Comparison of ENCODE assay signal across 34 mouse cellular contexts in the genomic region with DNA sequence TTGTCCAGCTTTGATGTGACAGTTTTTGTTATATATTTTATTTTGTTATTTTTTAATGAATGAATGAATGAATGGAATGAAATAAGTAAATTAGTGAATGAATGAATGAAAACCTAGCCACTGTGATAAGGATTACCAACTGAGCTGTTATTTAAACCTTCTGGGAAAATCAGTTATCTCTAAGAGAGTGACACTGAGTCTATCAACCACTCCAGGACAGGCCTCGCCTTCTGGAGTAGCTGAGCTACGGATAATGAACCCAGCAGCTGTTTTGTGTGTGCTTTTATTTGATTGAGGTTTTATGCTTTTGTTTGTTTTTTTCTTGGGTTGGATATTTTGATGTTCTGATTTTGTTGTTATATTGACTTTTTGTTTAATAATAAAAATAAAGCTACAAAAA. TPM values are rescaled to one million over a fixed set of nuclear protein-coding genes. Genes with fewer than 3 reads are reported as not detected.
"Had no signal": no experiment of that assay in that cellular context is flagged by ENCODE, and none has a peak within 500 bp of the region (broad histone marks: within the 10 kb centered on the region; RNA-seq: fewer than 3 reads in every experiment).

No protein-coding gene starts in this region.

- ATAC-seq: hindbrain, postnatal 0 days; intestine, embryonic 16.5 days had no signal

- H3K27ac ChIP-seq: heart, embryonic 13.5 days; heart, embryonic 15.5 days; hindbrain, embryonic 13.5 days; hindbrain, embryonic 15.5 days; hindbrain, postnatal 0 days; kidney, embryonic 15.5 days; kidney, postnatal 0 days; limb, embryonic 13.5 days; limb, embryonic 15.5 days had no signal

- H3K9ac ChIP-seq: heart, embryonic 13.5 days; heart, embryonic 15.5 days; hindbrain, embryonic 13.5 days; hindbrain, embryonic 15.5 days; kidney, embryonic 15.5 days; limb, embryonic 13.5 days; limb, embryonic 15.5 days had no signal

- H3K9me3 ChIP-seq: heart, embryonic 13.5 days; heart, embryonic 15.5 days; hindbrain, embryonic 13.5 days; hindbrain, embryonic 15.5 days; kidney, embryonic 15.5 days; limb, embryonic 13.5 days; limb, embryonic 15.5 days had no signal

- H3K36me3 ChIP-seq: heart, embryonic 13.5 days; heart, embryonic 15.5 days; hindbrain, embryonic 13.5 days; hindbrain, embryonic 15.5 days; kidney, embryonic 15.5 days; limb, embryonic 13.5 days; limb, embryonic 15.5 days had no signal

- H3K27me3 ChIP-seq: heart, embryonic 13.5 days; heart, embryonic 15.5 days; hindbrain, embryonic 13.5 days; hindbrain, embryonic 15.5 days; kidney, embryonic 15.5 days; limb, embryonic 13.5 days; limb, embryonic 15.5 days had no signal

- DNase-seq: gastrocnemius, postnatal 25 days; heart, adult 18-20 months; heart, postnatal 14 days; heart, postnatal 36 days; kidney, adult 11 months; kidney, adult 2 months; kidney, adult 9 months; kidney, postnatal 14 days; kidney, postnatal 36 days; layer of hippocampus, postnatal 36 days; left cerebral cortex, postnatal 4 days; lung, adult 18-20 months had no signal

- H3K4me2 ChIP-seq: heart, embryonic 11.5 days; heart, embryonic 13.5 days; heart, embryonic 15.5 days; hindbrain, embryonic 13.5 days; hindbrain, embryonic 15.5 days; kidney, embryonic 15.5 days; limb, embryonic 13.5 days; limb, embryonic 15.5 days had no signal

- H3K4me1 ChIP-seq: hindbrain, embryonic 13.5 days; hindbrain, embryonic 15.5 days; kidney, embryonic 15.5 days; limb, embryonic 13.5 days; limb, embryonic 15.5 days had no signal

- H3K4me3 ChIP-seq: heart, embryonic 13.5 days; heart, embryonic 15.5 days; hindbrain, embryonic 13.5 days; hindbrain, embryonic 15.5 days; kidney, embryonic 15.5 days; limb, embryonic 13.5 days; limb, embryonic 15.5 days had no signal

RNA-seq across cellular contexts. Expression of gene Fasl, which starts 17.0 kb away (rescaled TPM):
- total RNA-seq: gastrocnemius, adult 18-20 months; gastrocnemius, adult 8-10 months; gastrocnemius, postnatal 25 days; gastrocnemius, postnatal 4 days; granulocyte monocyte progenitor cell, adult 5-6 weeks; heart, postnatal 14 days; heart, postnatal 36 days; layer of hippocampus, adult 18-20 months; layer of hippocampus, postnatal 14 days; left cerebral cortex, postnatal 25 days had no signal
- polyA plus RNA-seq: heart, embryonic 11.5 days; heart, embryonic 13.5 days; heart, postnatal 0 days; hindbrain, embryonic 11.5 days; intestine, embryonic 14.5 days; intestine, embryonic 16.5 days; kidney, embryonic 15.5 days; kidney, postnatal 0 days; limb, embryonic 11.5 days; limb, embryonic 13.5 days; limb, embryonic 15.5 days had no signal
